Mouse (Mus musculus) testis, adult 2 months (tissue): ENCODE data around the gene Tbx3.

ENCODE experiments used
- CTCF ChIP-seq: fragments of 200-500 bp; IDR thresholded peaks from 2 replicates; pipeline ENCODE4 v1.5.1; 2012; ENCODE audit warnings: low read depth, mild to moderate bottlenecking, inconsistent platforms, low read length, moderate library complexity; ENCODE audit not compliant: control insufficient read depth, insufficient read depth, insufficient replicate concordance
- POLR2A ChIP-seq: fragments of 200-500 bp; IDR thresholded peaks from 2 replicates; pipeline ENCODE4 v1.6.1; 2012; ENCODE audit warnings: low read depth, mild to moderate bottlenecking, inconsistent platforms, low read length, moderate library complexity; ENCODE audit not compliant: control insufficient read depth

- TF ChIP-seq CTCF (peak; percentile 53; the same call in 1 of the 2 replicates), POLR2A (no peak)
Observed at GRCm38 (mm10) chr5:119692425-119692824, 22.0 kb downstream of the Tbx3 start.
